Mouse (Mus musculus) G1E (cell line): ENCODE results near the gene Mafk. TPM values are rescaled to one million over a fixed set of nuclear protein-coding genes. Genes with fewer than 3 reads are reported as not detected.
A peak's percentile ranks its signal among the peaks of the same experiment; 100 is the strongest.

Experiments used
- ATAC-seq: 2 replicates; pipeline ENCODE4 v1.8.0; 2016; ENCODE audit warnings: mild to moderate bottlenecking; ENCODE audit not compliant: insufficient number of reproducible peaks, poor library complexity, low FRiP score, severe bottlenecking; ENCODE audit errors: extremely low read depth
- DNase-seq: peaks from one replicate; pipeline ENCODE4 v3.0.0; 2012; ENCODE audit warnings: low spot score
- H3K27me3 ChIP-seq: 2 replicates; pipeline ENCODE4 v1.6.1; 2012; ENCODE audit warnings: mild to moderate bottlenecking, low read length, inconsistent platforms; ENCODE audit not compliant: insufficient read depth
- H3K36me3 ChIP-seq: replicated peaks from 2 replicates; pipeline ENCODE3; 2012; ENCODE audit warnings: mild to moderate bottlenecking, inconsistent platforms
- H3K4me1 ChIP-seq: 2 replicates; pipeline ENCODE4 v1.6.1; 2012; ENCODE audit warnings: low read depth, low read length, inconsistent platforms, mixed read lengths; ENCODE audit not compliant: insufficient read depth
- H3K4me3 ChIP-seq: 2 replicates; pipeline ENCODE4 v1.5.1; 2012; ENCODE audit warnings: low read depth, mild to moderate bottlenecking, inconsistent platforms, low read length, moderate library complexity, mixed read lengths
- H3K9me3 ChIP-seq: replicated peaks from 2 replicates; pipeline ENCODE4 v1.6.1; 2012; ENCODE audit warnings: inconsistent platforms
- CTCF ChIP-seq: IDR thresholded peaks from 2 replicates; pipeline ENCODE4 v1.5.1; 2012; ENCODE audit warnings: low read depth, low read length, inconsistent platforms, mixed read lengths
- GATA1 ChIP-seq: IDR thresholded peaks from 2 replicates; pipeline ENCODE4 v1.6.1; 2012; ENCODE audit warnings: borderline replicate concordance, low read length, inconsistent platforms, mixed read lengths
- GATA2 ChIP-seq: IDR thresholded peaks from 2 replicates; pipeline ENCODE4 v1.6.1; 2012; ENCODE audit warnings: low read depth, low read length, inconsistent platforms, borderline replicate concordance
- POLR2AphosphoS5 ChIP-seq: IDR thresholded peaks from 2 replicates; pipeline ENCODE4 v1.6.1; 2012; ENCODE audit warnings: low read depth, low read length, inconsistent platforms; ENCODE audit not compliant: insufficient replicate concordance
- TAL1 ChIP-seq: conservative IDR thresholded peaks from 2 replicates; pipeline ENCODE4 v1.6.1; 2012; ENCODE audit warnings: low read depth, low read length, inconsistent platforms, mixed read lengths
- polyA plus RNA-seq: library from polyadenylated mRNA; stranded (reverse); fragments of >175 nt; gene quantifications from 2 replicates; pipeline ENCODE4 v1.2.3, GENCODE M21; 2012
- total RNA-seq, 2 experiments: library from RNA; stranded (forward) in 1 of 2; stranded (reverse) in 1 of 2; fragments of 200-1000 nt in 1 of 2; fragments of >200 nt in 1 of 2; fragmentation: Nextera tagmentation in 1 of 2; gene quantifications; 2 replicates each; pipeline ENCODE4 v1.2.3; 2014 to 2017

The Mafk gene
- total and polyA plus RNA-seq, 3 experiments = 14.6 to 34.5 (median 30.9) TPM

DNA sequence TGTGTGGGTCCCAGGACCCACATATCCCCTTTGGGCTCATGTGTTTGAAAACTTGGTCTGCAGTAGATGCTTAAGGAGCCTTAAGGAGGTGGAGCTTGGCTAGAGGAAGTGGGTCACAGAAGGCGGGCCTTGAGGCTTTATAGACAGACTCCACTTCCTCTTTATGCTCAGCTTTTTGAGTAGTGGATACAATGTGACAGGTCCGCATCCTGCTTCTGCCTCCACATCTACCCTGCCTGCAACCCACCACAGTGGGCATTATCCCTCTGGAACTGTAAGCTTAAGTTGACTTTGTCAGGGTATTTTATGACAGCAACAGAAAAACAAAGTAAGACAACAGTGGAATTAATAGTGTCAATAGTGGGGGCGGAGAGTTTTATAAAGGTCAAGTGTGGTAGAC lies 39.4 kb downstream of the Mafk start:
- peaks cover 3% of the 10 kb centered on the region for H3K36me3 ChIP-seq
- peak overlapping the region; percentile 63 for H3K4me3 ChIP-seq
- no peaks in the 10 kb centered on the region for H3K9me3 ChIP-seq
- peaks cover 35% of the 10 kb centered on the region for H3K4me1 ChIP-seq
- peak; percentile 76 for ATAC-seq
- TF ChIP-seq GATA2 = no peak
- no peak for TF ChIP-seq GATA1
- TF ChIP-seq TAL1 = no peak
- TF ChIP-seq POLR2AphosphoS5 = no peak
- TF ChIP-seq CTCF = no peak
- DNase-seq = peak; percentile 87
- peaks cover 6% of the 10 kb centered on the region for H3K27me3 ChIP-seq

- no peak overlapping the region for H3K4me3 ChIP-seq
- peak; percentile 46; the same call in 1 of the 2 replicates for ATAC-seq
Observed at GRCm38 (mm10) chr5:139832125-139832524, 40.8 kb downstream of the Mafk start.

GRCm38 (mm10) chr5:139835706-139836105 lies 44.4 kb downstream of the Mafk start:
- ATAC-seq (no peak), DNase-seq (no peak)
- peaks cover 16% of the 10 kb centered on the region for H3K4me1 ChIP-seq
- no peaks in the 10 kb centered on the region for H3K36me3 ChIP-seq
- no peak for TF ChIP-seq TAL1
- no peak for TF ChIP-seq GATA2
- TF ChIP-seq CTCF = no peak
- no peak for TF ChIP-seq GATA1
- TF ChIP-seq POLR2AphosphoS5 = no peak
- peaks cover 31% of the 10 kb centered on the region for H3K27me3 ChIP-seq
- H3K9me3 ChIP-seq = no peaks in the 10 kb centered on the region
- H3K4me3 ChIP-seq = no peak overlapping the region

More at GRCm38 (mm10) chr5:139832125-139832524, 40.8 kb downstream of the Mafk start:
- TF ChIP-seq TAL1 (no peak), GATA1 (no peak), GATA2 (no peak), CTCF (no peak), POLR2AphosphoS5 (no peak)
- H3K27me3 ChIP-seq = peaks cover 17% of the 10 kb centered on the region
- no peaks in the 10 kb centered on the region for H3K36me3 ChIP-seq
- peak; percentile 31 for DNase-seq
- no peaks in the 10 kb centered on the region for H3K9me3 ChIP-seq
- H3K4me1 ChIP-seq = peaks cover 27% of the 10 kb centered on the region

GRCm38 (mm10) chr5:139838476-139838892 lies 47.2 kb downstream of the Mafk start:
- peak; percentile 40 for DNase-seq
- no peak for ATAC-seq
- Histone ChIP-seq H3K4me3 (no peak overlapping the region), H3K36me3 (no peaks in the 10 kb centered on the region), H3K9me3 (no peaks in the 10 kb centered on the region), H3K27me3 (peaks cover 46% of the 10 kb centered on the region), H3K4me1 (no peaks in the 10 kb centered on the region)
- TF ChIP-seq GATA2 (no peak), CTCF (0 out of 2 replicates have a peak, but pooled peaks have one; percentile 8)

DNA sequence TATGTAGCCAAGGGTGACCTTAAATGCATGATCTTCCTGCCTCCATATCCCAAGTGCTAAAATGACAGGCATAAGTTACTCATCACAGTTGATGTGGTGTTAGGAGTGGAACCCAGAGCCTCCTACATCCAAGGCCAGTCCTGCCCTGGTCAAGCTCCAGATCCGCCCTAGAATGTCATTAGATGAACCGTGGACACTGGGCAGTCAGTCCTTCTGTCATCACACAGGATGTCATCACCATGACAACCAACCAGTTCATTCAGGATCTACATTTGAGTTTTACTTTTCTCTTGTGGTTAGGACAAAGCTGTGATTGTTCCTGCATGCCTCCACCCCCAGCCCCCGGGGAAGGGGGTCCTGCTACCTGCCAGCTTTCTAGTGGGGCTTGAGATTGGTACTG lies 47.8 kb downstream of the Mafk start:
- Histone ChIP-seq H3K4me1 (no peaks in the 10 kb centered on the region), H3K27me3 (peaks cover 46% of the 10 kb centered on the region), H3K36me3 (no peaks in the 10 kb centered on the region), H3K4me3 (no peak overlapping the region), H3K9me3 (no peaks in the 10 kb centered on the region)
- no peak for ATAC-seq
- TF ChIP-seq POLR2AphosphoS5 = no peak
- TF ChIP-seq GATA1 = no peak
- TF ChIP-seq GATA2 = no peak
- TF ChIP-seq CTCF = no peak
- TF ChIP-seq TAL1 = no peak
- DNase-seq = no peak

GRCm38 (mm10) chr5:139849626-139850320 lies 58.5 kb downstream of the Mafk start:
- Histone ChIP-seq H3K4me3 (no peak overlapping the region), H3K4me1 (no peaks in the 10 kb centered on the region), H3K36me3 (no peaks in the 10 kb centered on the region), H3K9me3 (no peaks in the 10 kb centered on the region), H3K27me3 (peaks cover 25% of the 10 kb centered on the region)
- TF ChIP-seq POLR2AphosphoS5 (no peak), TAL1 (no peak), GATA2 (no peak), GATA1 (no peak), CTCF (no peak)
- no peak for ATAC-seq
- DNase-seq = no peak

Other genes with a start within 250 kb of the Mafk start
- not detected in 2 replicates for gene Uncx, start 248.0 kb upstream of the Mafk start, total RNA-seq (2014; fragmentation: Nextera tagmentation)
- not detected in 2 replicates for gene Uncx, start 248.0 kb upstream of the Mafk start, total RNA-seq (2017)
- gene Uncx, start 248.0 kb upstream of the Mafk start, polyA plus RNA-seq = not detected in 2 replicates
- 12.8 and 21.7 TPM in 2 replicates for gene Micall2, start 55.2 kb upstream of the Mafk start, total RNA-seq (2014; fragmentation: Nextera tagmentation)
- 8.0 and 8.5 TPM in 2 replicates for gene Micall2, start 55.2 kb upstream of the Mafk start, total RNA-seq (2017)
- gene Micall2, start 55.2 kb upstream of the Mafk start, polyA plus RNA-seq = 22.4 and 26.3 TPM in 2 replicates
- gene Ints1, start 15.8 kb upstream of the Mafk start, total RNA-seq (2014; fragmentation: Nextera tagmentation) = 67.6 and 84.0 TPM in 2 replicates
- 22.1 and 25.2 TPM in 2 replicates for gene Ints1, start 15.8 kb upstream of the Mafk start, total RNA-seq (2017)
- gene Ints1, start 15.8 kb upstream of the Mafk start, polyA plus RNA-seq = 108 and 115 TPM in 2 replicates
- gene Tmem184a, start 28.4 kb downstream of the Mafk start, total RNA-seq (2014; fragmentation: Nextera tagmentation) = 2.4 and 3.4 TPM in 2 replicates
- 1.0 and 1.3 TPM in 2 replicates for gene Tmem184a, start 28.4 kb downstream of the Mafk start, total RNA-seq (2017)
- gene Tmem184a, start 28.4 kb downstream of the Mafk start, polyA plus RNA-seq = 4.2 and 5.7 TPM in 2 replicates
- gene Gm26938, start 34.9 kb downstream of the Mafk start, total RNA-seq (2014; fragmentation: Nextera tagmentation) = not detected in 2 replicates
- not detected in 2 replicates for gene Gm26938, start 34.9 kb downstream of the Mafk start, total RNA-seq (2017)
- gene Gm26938, start 34.9 kb downstream of the Mafk start, polyA plus RNA-seq = not detected in 2 replicates
- gene Psmg3, start 35.4 kb downstream of the Mafk start, total RNA-seq (2014; fragmentation: Nextera tagmentation) = 14.0 and 17.5 TPM in 2 replicates
- gene Psmg3, start 35.4 kb downstream of the Mafk start, total RNA-seq (2017) = 29.3 and 34.7 TPM in 2 replicates
- gene Psmg3, start 35.4 kb downstream of the Mafk start, polyA plus RNA-seq = 50.3 and 52.7 TPM in 2 replicates
- not detected in 2 replicates for gene Elfn1, start 116.4 kb downstream of the Mafk start, total RNA-seq (2014; fragmentation: Nextera tagmentation)
- 0.05 and 0.06 TPM in 2 replicates for gene Elfn1, start 116.4 kb downstream of the Mafk start, total RNA-seq (2017)
- gene Elfn1, start 116.4 kb downstream of the Mafk start, polyA plus RNA-seq = 0.02 TPM in 1 of 2 replicates, not detected in the other